Mouse (Mus musculus) forebrain, postnatal 0 days (tissue): Measurements from ENCODE around the gene Mrpl49. TPM values are rescaled to one million over a fixed set of nuclear protein-coding genes. Genes with fewer than 3 reads are reported as not detected.

Source experiments
- ATAC-seq: fragments of 200-750 bp; cut with Nextera tagmentation; 2 replicates; pipeline ENCODE4 v1.8.0; 2017; ENCODE audit warnings: mild to moderate bottlenecking, moderate library complexity
- DNase-seq: peaks from one replicate; pipeline ENCODE4 v3.0.0-alpha.2; 2015
- H3K27ac ChIP-seq: fragments of 300-500 bp; sonication (generic); 2 replicates; pipeline ENCODE4 v1.5.1; 2014; ENCODE audit warnings: low read depth, mild to moderate bottlenecking, antibody characterized with exemption, low read length, moderate library complexity, mixed read lengths
- H3K27me3 ChIP-seq: fragments of 300-500 bp; sonication (generic); 2 replicates; pipeline ENCODE4 v1.6.1; 2014; ENCODE audit warnings: mild to moderate bottlenecking, low read length, mixed read lengths; ENCODE audit not compliant: insufficient read depth
- H3K36me3 ChIP-seq: fragments of 300-500 bp; sonication (generic); 2 replicates; pipeline ENCODE4 v1.6.1; 2014; ENCODE audit warnings: mild to moderate bottlenecking, moderate library complexity; ENCODE audit not compliant: insufficient read depth
- H3K4me1 ChIP-seq: fragments of 300-500 bp; sonication (generic); 2 replicates; pipeline ENCODE4 v1.6.1; 2014; ENCODE audit warnings: antibody characterized with exemption; ENCODE audit not compliant: insufficient read depth
- H3K4me2 ChIP-seq: fragments of 300-500 bp; sonication (generic); 2 replicates; pipeline ENCODE4 v1.6.1; 2014; ENCODE audit warnings: low read depth, mild to moderate bottlenecking, moderate library complexity
- H3K4me3 ChIP-seq: fragments of 300-500 bp; sonication (generic); 2 replicates; pipeline ENCODE4 v1.5.1; 2014; ENCODE audit warnings: low read depth, low read length, mixed read lengths
- H3K9ac ChIP-seq: fragments of 300-500 bp; sonication (generic); 2 replicates; pipeline ENCODE4 v1.6.1; 2014; ENCODE audit warnings: mild to moderate bottlenecking
- H3K9me3 ChIP-seq: fragments of 300-500 bp; sonication (generic); 2 replicates; pipeline ENCODE4 v1.6.1; 2016; ENCODE audit warnings: low read length
- CTCF ChIP-seq: sonication (generic); IDR thresholded peaks from 2 replicates; pipeline ENCODE4 v1.5.1; 2016; ENCODE audit warnings: antibody characterized with exemption, control low read depth, low read depth
- WGBS: fragments of 180-500 bp; shearing (Covaris S2); extraction: QIAGEN DNeasy Blood & Tissue Kit; methylation state at CpG from one replicate; pipeline ENCODE4 v1.1.7; 2014; 5-methylcytosine and 5-hydroxymethylcytosine counted together
- microRNA-seq, 2 experiments: library from miRNA; unstranded; fragments of <30 nt; microRNA quantifications; one replicate each; pipeline ENCODE4; 2016
- polyA plus RNA-seq: library from polyadenylated mRNA; unstranded; fragments of >200 nt; fragmentation: Nextera tagmentation; extraction: Ambion mirVana; gene quantifications from 2 replicates; pipeline ENCODE4 v1.2.1, GENCODE M21; 2015
- total RNA-seq: library from RNA; depleted of rRNA; stranded (reverse); fragments of >200 nt; gene quantifications from 2 replicates; pipeline ENCODE4 v1.2.3, GENCODE M21; 2014; rRNA removed

Mrpl49 gene
- total and polyA plus RNA-seq, 2 experiments from 2014 or later = 47.1 to 55.7 TPM

GRCm38 (mm10) chr19:6007013-6007412, 50.6 kb downstream of the Mrpl49 start:
- H3K4me3 ChIP-seq = no peak overlapping the region
- no peak overlapping the region for H3K4me2 ChIP-seq
- DNase-seq (no peak), ATAC-seq (no peak)
- no peak overlapping the region for H3K9ac ChIP-seq
- no peaks in the 10 kb centered on the region for H3K4me1 ChIP-seq
- WGBS = 87% methylated on average over 13 of the region's 13 CpGs
- H3K36me3 ChIP-seq = no peaks in the 10 kb centered on the region
- H3K9me3 ChIP-seq = no peaks in the 10 kb centered on the region
- H3K27ac ChIP-seq = no peak overlapping the region
- no peak for TF ChIP-seq CTCF
- H3K27me3 ChIP-seq = no peaks in the 10 kb centered on the region

GRCm38 (mm10) chr19:6005541-6005940, 52.0 kb downstream of the Mrpl49 start:
- Histone ChIP-seq H3K36me3 (no peaks in the 10 kb centered on the region), H3K4me3 (no peak overlapping the region), H3K27ac (no peak overlapping the region), H3K9me3 (no peaks in the 10 kb centered on the region), H3K4me2 (no peak overlapping the region), H3K27me3 (no peaks in the 10 kb centered on the region), H3K4me1 (no peaks in the 10 kb centered on the region), H3K9ac (no peak overlapping the region)
- ATAC-seq = no peak
- 52% methylated on average over 11 of the region's 11 CpGs for WGBS
- DNase-seq = no peak
- TF ChIP-seq CTCF = no peak

Small RNA genes within 50 kb of the gene (microRNA-seq; reads per million reads assigned to microRNA genes)
- gene Mir6988 = 1.1 to 1.9 reads per million in 2 experiments

Other genes with a start within 250 kb of the Mrpl49 start
- gene Frmd8, start 182.5 kb downstream of the Mrpl49 start, total RNA-seq = 8.5 and 13.3 TPM in 2 replicates
- gene Frmd8, start 182.5 kb downstream of the Mrpl49 start, polyA plus RNA-seq = 9.0 and 10.3 TPM in 2 replicates
- 2.2 and 2.6 TPM in 2 replicates for gene Slc25a45, start 180.0 kb downstream of the Mrpl49 start, total RNA-seq
- gene Slc25a45, start 180.0 kb downstream of the Mrpl49 start, polyA plus RNA-seq = 2.0 and 2.9 TPM in 2 replicates
- gene Tigd3, start 163.6 kb downstream of the Mrpl49 start, total RNA-seq = 9.9 and 14.2 TPM in 2 replicates
- 8.6 and 10.2 TPM in 2 replicates for gene Tigd3, start 163.6 kb downstream of the Mrpl49 start, polyA plus RNA-seq
- gene Dpf2, start 144.8 kb downstream of the Mrpl49 start, total RNA-seq = 52.8 and 64.5 TPM in 2 replicates
- 56.8 and 60.1 TPM in 2 replicates for gene Dpf2, start 144.8 kb downstream of the Mrpl49 start, polyA plus RNA-seq
- 13.3 and 18.4 TPM in 2 replicates for gene Cdc42ep2, start 133.0 kb downstream of the Mrpl49 start, total RNA-seq
- 13.5 and 15.6 TPM in 2 replicates for gene Cdc42ep2, start 133.0 kb downstream of the Mrpl49 start, polyA plus RNA-seq
- 12.4 and 18.1 TPM in 2 replicates for gene Pola2, start 93.6 kb downstream of the Mrpl49 start, total RNA-seq
- gene Pola2, start 93.6 kb downstream of the Mrpl49 start, polyA plus RNA-seq = 13.7 and 15.3 TPM in 2 replicates
- not detected in 2 replicates for gene Slc22a20, start 71.6 kb downstream of the Mrpl49 start, total RNA-seq
- gene Slc22a20, start 71.6 kb downstream of the Mrpl49 start, polyA plus RNA-seq = not detected in 2 replicates
- gene Capn1, start 41.9 kb downstream of the Mrpl49 start, total RNA-seq = 5.5 and 7.7 TPM in 2 replicates
- 3.0 and 3.3 TPM in 2 replicates for gene Capn1, start 41.9 kb downstream of the Mrpl49 start, polyA plus RNA-seq
- gene Syvn1, start 11.2 kb downstream of the Mrpl49 start, total RNA-seq = 15.8 and 23.7 TPM in 2 replicates
- gene Syvn1, start 11.2 kb downstream of the Mrpl49 start, polyA plus RNA-seq = 24.7 and 27.7 TPM in 2 replicates
- 1,002 and 1,178 TPM in 2 replicates for gene Fau, start 59 bp upstream of the Mrpl49 start, total RNA-seq
- gene Fau, start 59 bp upstream of the Mrpl49 start, polyA plus RNA-seq = 610 and 775 TPM in 2 replicates
- gene Znhit2, start 3.4 kb upstream of the Mrpl49 start, total RNA-seq = 42.5 and 50.8 TPM in 2 replicates
- gene Znhit2, start 3.4 kb upstream of the Mrpl49 start, polyA plus RNA-seq = 46.1 and 47.1 TPM in 2 replicates
- 70.6 and 79.6 TPM in 2 replicates for gene Tm7sf2, start 10.6 kb upstream of the Mrpl49 start, total RNA-seq
- 37.1 and 43.3 TPM in 2 replicates for gene Tm7sf2, start 10.6 kb upstream of the Mrpl49 start, polyA plus RNA-seq
- 93.0 and 96.8 TPM in 2 replicates for gene Vps51, start 19.4 kb upstream of the Mrpl49 start, total RNA-seq
- gene Vps51, start 19.4 kb upstream of the Mrpl49 start, polyA plus RNA-seq = 78.6 and 93.7 TPM in 2 replicates
- gene Tmem262, start 22.2 kb upstream of the Mrpl49 start, total RNA-seq = not detected in 2 replicates
- gene Tmem262, start 22.2 kb upstream of the Mrpl49 start, polyA plus RNA-seq = not detected in 2 replicates
- gene Gm28374, start 24.5 kb upstream of the Mrpl49 start, total RNA-seq = 0.69 TPM in 1 of 2 replicates, not detected in the other
- 0.57 and 0.68 TPM in 2 replicates for gene Gm28374, start 24.5 kb upstream of the Mrpl49 start, polyA plus RNA-seq
- 63.4 and 63.9 TPM in 2 replicates for gene Zfpl1, start 27.2 kb upstream of the Mrpl49 start, total RNA-seq
- gene Zfpl1, start 27.2 kb upstream of the Mrpl49 start, polyA plus RNA-seq = 100 and 114 TPM in 2 replicates
- 2.2 and 3.0 TPM in 2 replicates for gene Cdca5, start 27.2 kb upstream of the Mrpl49 start, total RNA-seq
- 4.7 TPM in 2 replicates for gene Cdca5, start 27.2 kb upstream of the Mrpl49 start, polyA plus RNA-seq
- not detected in 2 replicates for gene AC131692.1, start 36.6 kb upstream of the Mrpl49 start, total RNA-seq
- not detected in 2 replicates for gene AC131692.1, start 36.6 kb upstream of the Mrpl49 start, polyA plus RNA-seq
- 0.14 and 0.15 TPM in 2 replicates for gene Naaladl1, start 48.0 kb upstream of the Mrpl49 start, total RNA-seq
- 0.39 and 0.51 TPM in 2 replicates for gene Naaladl1, start 48.0 kb upstream of the Mrpl49 start, polyA plus RNA-seq
- gene Sac3d1, start 60.9 kb upstream of the Mrpl49 start, total RNA-seq = 44.8 and 67.7 TPM in 2 replicates
- gene Sac3d1, start 60.9 kb upstream of the Mrpl49 start, polyA plus RNA-seq = 60.8 and 61.5 TPM in 2 replicates
- gene Snx15, start 70.5 kb upstream of the Mrpl49 start, total RNA-seq = 46.1 and 57.0 TPM in 2 replicates
- gene Snx15, start 70.5 kb upstream of the Mrpl49 start, polyA plus RNA-seq = 58.0 and 60.5 TPM in 2 replicates
- not detected in 2 replicates for gene Batf2, start 83.2 kb upstream of the Mrpl49 start, total RNA-seq
- not detected in 2 replicates for gene Batf2, start 83.2 kb upstream of the Mrpl49 start, polyA plus RNA-seq
- gene Arl2, start 83.8 kb upstream of the Mrpl49 start, total RNA-seq = 60.6 and 63.8 TPM in 2 replicates
- 111 and 118 TPM in 2 replicates for gene Arl2, start 83.8 kb upstream of the Mrpl49 start, polyA plus RNA-seq
- not detected in 2 replicates for gene Majin, start 126.6 kb upstream of the Mrpl49 start, total RNA-seq
- not detected in 2 replicates for gene Majin, start 126.6 kb upstream of the Mrpl49 start, polyA plus RNA-seq
- not detected in 2 replicates for gene Gpha2, start 168.6 kb upstream of the Mrpl49 start, total RNA-seq
- 0.50 TPM in 1 of 2 replicates, not detected in the other for gene Gpha2, start 168.6 kb upstream of the Mrpl49 start, polyA plus RNA-seq
- gene Ppp2r5b, start 178.1 kb upstream of the Mrpl49 start, total RNA-seq = 196 and 203 TPM in 2 replicates
- 144 and 159 TPM in 2 replicates for gene Ppp2r5b, start 178.1 kb upstream of the Mrpl49 start, polyA plus RNA-seq
- 21.0 and 26.7 TPM in 2 replicates for gene Atg2a, start 183.9 kb upstream of the Mrpl49 start, total RNA-seq
- gene Atg2a, start 183.9 kb upstream of the Mrpl49 start, polyA plus RNA-seq = 5.9 and 7.6 TPM in 2 replicates
- 91.9 and 120 TPM in 2 replicates for gene Ehd1, start 218.9 kb upstream of the Mrpl49 start, total RNA-seq
- 69.9 and 75.4 TPM in 2 replicates for gene Ehd1, start 218.9 kb upstream of the Mrpl49 start, polyA plus RNA-seq
- gene Cdc42bpg, start 248.7 kb upstream of the Mrpl49 start, total RNA-seq = 3.1 and 4.7 TPM in 2 replicates
- 0.11 and 0.23 TPM in 2 replicates for gene Cdc42bpg, start 248.7 kb upstream of the Mrpl49 start, polyA plus RNA-seq